Mouse (Mus musculus): ENCODE measurements around the gene Fam204a.

The Fam204a gene

DNA sequence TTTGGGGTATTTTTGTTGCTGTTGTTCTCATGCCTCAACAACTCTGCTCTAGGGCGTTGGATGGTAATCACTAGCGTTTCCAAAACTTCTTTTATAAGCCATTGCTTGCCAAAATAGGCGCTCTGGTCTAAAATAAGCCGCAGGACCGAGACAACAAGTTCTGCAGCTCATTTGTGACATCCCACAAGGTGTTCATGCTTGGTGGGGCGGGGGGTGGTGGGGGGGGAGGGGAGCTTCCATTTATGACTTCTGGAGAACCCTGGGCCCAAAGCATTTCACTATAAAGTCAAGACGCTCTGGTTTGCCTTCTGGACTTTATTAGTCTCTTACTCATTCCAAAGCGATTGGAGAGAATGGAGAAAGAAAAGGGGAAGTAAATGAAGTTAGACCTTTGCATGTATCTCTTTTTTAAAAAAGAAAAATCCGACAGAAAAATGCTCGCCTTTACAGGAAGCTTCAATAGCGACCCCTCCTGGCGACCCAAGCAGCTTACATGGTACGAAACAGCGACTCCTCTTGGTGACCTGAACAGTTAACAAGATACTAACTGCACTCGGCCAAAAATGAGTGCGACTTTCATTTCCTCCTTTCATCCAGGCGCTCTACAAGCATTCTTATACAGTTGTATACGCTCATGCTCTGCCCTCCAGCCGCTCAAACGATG lies 65.8 kb downstream of the Fam204a start:
- DNase-seq (ENCODE audit: low read depth, low spot score): peak; percentile 71

DNA sequence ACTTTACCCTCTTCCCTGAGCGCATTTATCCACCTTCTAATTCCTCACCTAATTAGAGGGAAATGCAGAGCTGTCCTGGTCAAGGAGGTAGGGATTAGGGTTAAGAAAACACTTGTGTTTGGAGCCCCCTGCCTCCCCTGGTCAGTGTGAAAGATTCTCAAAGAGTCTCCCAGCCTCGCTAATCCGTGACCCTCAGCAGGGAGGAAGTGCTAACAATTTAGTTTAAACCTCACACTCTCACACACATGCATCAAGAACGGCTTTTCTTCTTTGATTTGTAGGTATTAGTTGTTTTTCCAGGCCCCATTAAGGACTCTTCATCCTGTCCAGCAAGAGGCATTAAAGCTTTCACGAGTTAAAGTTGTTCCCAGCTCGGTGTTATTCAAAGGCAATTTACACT lies 66.7 kb downstream of the Fam204a start:
- no peak for DNase-seq (ENCODE audit: low read depth, low spot score)

DNA sequence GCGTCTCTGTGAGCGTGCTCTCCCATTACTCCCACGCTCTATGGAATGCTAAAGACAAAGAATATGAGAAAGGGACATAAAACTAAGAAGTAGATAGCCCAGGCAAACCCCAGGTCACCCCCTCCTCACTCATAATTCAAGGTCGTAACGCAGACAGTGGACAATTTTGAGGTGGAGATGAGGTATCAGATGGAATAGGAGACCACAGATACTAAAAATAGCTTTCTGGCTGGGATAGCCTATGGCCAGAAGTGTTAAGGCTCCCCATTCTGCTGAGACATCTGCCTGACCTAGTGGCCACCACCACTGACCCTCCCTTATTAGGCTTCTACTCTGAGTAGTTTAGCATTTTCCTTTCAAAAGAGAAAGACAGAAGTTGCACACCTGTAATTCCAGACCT lies 71.2 kb downstream of the Fam204a start:
- no peak for DNase-seq (ENCODE audit: low read depth, low spot score)

DNA sequence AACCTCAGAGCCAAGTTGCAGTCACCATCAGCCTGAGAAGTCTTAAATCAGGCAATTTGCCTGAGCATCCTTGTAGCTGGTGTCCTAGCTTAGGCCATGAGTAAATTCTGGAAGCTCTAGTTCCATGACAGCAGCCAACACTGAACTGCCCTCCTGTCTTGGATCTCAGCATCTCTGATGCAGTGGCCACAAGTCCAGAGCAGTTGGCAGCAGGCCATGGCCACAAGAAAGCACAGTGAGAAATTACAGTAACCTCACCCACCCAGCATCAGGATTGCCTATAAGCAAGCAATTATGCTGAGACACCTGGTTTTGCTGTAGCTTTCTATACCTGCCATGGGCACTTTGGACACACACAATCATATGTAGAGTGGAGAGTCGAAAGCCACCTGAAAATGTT lies 73.4 kb downstream of the Fam204a start:
- DNase-seq (ENCODE audit: low read depth, low spot score): no peak

DNA sequence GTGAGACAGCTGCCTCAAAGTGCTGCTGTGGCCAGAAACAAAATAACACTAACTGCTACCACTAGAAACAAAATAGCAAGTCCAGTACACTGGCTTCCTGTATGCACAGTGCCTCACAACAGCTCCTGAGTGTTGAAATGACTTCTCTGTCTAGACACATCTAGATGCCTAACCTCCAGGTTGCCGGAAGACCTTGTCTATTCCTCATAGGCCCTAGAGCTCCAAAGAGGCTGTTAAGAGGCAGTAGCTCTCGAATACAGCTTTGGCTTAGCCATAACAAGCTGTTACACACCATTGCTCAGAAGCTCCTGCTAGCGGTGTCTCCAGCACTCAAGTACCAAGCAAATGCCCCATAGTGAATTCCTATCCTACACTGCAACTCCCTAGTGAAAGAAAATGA lies 76.4 kb downstream of the Fam204a start:
- DNase-seq (ENCODE audit: low read depth, low spot score): no peak

DNA sequence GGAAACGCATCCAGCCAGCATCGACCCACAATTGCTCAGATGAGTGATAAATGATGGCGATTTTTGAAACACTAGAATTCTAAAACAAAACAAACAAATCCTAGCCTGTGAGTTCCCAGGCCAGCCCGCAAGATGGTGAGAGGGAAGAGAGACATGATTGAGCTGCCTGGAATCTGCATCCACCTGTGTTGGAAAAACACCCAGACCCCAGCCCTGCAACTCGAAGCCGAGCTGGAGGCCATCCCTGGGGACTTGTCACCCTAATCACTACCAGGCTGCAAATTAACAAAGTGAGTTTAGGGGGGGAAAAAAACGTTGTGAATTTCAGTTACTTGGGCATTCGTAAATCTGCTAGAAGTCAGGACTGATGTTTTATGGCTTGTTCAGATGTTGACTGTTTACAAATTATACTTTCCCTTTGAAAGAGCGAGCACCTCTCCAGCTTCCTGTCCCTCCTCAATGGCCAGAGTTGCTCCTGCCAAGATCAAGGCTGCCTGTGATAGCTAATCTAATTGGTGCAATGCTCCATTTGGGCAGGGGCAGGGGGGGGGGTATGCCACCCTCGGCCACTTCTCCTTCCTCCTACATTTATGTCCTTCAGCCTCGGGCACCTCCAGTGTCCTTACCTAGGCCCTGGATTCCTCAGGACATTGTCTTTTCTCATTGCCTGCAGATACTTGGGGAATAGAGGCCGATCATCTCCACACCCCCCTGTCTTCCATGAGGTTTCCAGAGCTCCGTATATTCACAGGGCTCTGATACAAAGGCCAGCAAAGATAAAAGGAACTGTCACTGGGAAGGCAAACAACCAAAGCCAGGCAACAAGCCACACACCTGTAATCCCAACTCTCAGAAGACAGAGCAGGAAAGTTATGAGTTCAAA lies 77.2 kb downstream of the Fam204a start:
- DNase-seq (ENCODE audit: low read depth, low spot score): no peak

Measured in CD4-positive helper T cell, adult 2 months (primary cell).